Mouse (Mus musculus): ENCODE data around the gene Dglucy.

DNA sequence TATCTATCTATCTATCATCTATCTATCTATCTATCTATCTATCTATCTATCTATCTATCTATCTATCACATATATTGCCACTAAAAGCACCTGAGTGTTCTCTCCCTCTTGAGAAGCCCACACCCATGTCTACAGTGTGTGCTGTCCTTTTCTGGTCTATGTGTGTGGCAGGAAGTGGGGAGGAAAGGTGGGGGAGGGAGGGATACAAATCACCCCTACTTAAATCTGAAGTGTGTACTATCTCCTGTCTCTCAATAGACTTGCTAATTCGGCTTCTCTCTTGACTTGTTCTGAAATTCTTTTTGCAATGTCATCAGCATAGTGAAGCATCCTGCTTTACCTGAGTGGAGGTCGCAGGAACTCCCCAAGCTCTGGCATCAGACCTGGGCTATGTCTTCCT lies 77.5 kb downstream of the Dglucy start:
- TF ChIP-seq POLR2A (IDR thresholded peaks at IDR 0.05; ENCODE audit: borderline replicate concordance, extremely low read depth, low read depth, low read length) (no peak), CTCF (IDR thresholded peaks at IDR 0.05; ENCODE audit: insufficient read depth, low read length) (no peak)

All from lung, adult 2 months (tissue).